Mouse (Mus musculus): ENCODE measurements around the gene Phf12. TPM values are rescaled to one million over a fixed set of nuclear protein-coding genes. Genes with fewer than 3 reads are reported as not detected.

Phf12 gene
- total RNA-seq, 2 experiments from 2014 or later, result 42.3 to 51.8 TPM

GRCm38 (mm10) chr11:78069646-78070045 lies 87.1 kb downstream of the Phf12 start:
- DNase-seq (ENCODE audit: low spot score in 2 of 2), result no peak

DNA sequence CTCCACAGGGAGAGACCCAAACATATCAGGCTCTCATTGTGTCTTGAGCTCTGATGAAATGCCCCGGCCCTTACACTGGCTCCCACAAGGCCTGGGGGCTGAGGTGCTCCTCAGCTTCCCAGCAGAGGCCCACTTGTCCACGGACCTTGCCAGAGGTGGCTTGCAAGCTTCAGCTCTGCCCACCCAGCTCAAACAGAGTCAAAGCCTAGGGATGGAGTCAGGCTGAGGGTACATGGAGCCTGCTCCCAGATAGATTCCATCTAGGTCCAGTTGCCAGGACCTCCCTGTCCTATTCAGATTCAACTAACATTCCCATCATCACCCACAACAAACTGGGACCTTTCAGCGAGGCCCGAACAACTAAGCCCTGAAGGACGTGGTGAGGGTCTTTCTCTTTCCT lies 89.4 kb downstream of the Phf12 start:
- no peak for DNase-seq (ENCODE audit: low spot score in 2 of 2)

DNA sequence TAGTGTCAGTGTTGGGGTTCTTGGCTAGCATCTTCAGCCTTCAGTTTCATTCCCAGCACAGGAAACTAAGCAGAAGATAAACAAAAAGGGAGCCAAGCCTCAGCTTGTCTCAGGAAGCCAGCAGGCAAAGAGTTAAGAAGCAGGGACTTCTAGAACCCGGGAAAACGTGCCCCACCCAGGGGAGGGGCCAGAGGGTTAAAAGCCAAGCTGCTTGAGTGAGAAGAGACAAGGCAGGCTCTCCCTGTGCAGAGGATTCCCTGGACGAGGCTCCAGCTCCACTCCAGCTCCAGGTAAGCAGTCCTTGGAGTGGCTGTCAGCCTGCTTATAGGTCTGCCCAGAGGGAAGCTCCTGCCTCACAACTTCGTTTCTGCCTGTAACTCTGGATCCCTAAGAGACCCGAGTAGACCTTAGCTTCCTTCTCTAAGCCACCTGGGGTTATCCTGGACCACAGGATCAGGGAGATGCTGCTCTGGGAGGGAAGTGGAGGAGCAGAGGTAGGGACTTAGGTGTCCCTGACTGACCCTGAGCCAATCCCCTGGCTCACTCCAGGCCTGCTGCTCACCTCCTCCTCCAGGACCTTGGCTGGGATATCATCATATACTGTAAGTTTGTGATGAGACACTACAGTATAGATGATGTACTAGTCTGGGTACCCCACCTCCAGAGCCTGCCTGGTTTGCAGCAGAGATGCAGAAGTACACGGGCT lies 90.0 kb downstream of the Phf12 start:
- DNase-seq (ENCODE audit: low spot score in 2 of 2), result no peak

DNA sequence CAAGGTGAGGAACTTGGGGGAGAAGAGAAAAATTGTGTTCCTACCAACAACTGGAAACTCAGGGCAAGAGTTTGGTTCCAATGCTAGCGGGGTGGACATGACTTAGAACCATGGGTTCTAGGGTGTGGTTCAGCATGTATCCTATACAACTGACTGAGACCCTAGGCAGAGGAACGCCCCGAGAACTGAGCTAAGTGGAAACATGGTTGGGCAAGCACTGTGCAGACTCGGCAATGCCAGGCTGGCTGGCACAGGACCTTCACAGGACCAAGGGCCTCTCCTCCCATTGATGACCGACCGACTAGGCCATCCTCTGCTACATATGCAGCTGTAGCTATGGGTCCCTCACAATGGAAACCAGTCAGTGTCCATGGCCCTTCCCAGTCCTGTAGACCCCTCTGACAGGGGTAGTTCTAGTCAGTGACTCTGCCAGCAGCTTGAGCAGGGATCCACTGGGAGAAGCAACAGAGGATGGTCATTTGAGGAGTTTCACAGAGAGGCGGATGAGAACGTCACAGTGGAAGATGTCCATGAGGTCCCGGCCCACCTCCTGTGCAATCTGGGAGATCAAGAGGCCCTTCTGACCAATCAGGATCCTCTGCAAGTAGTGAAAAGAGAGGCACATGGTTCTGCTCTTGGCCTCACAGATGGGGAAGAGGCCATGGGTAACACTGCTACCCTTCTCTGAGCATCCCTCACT lies 91.2 kb downstream of the Phf12 start:
- no peak for DNase-seq (ENCODE audit: low spot score in 2 of 2)

- no peak for DNase-seq (ENCODE audit: low spot score in 2 of 2)
These were observed 91.7 kb downstream of the Phf12 start for GRCm38 (mm10) chr11:78074277-78074652.

DNA sequence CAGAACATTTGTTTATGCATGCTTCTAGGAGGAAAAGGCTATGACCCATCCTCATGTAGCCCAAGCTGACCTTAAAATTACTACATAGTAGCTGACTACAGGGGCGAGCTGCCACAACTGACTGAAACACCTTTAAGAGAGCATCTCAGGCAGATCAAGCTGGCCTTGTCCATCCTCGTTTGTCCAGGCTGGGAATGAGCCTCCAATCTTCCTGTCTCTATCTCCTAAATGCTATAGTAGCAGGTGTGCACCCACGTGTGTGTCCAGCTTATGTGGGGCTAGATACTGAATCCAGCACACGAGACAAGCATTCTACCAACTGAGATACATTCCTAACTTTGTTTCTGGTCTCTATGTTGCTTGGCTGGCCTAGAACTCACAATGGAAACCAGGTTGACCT lies 92.1 kb downstream of the Phf12 start:
- DNase-seq (ENCODE audit: low spot score in 2 of 2), result no peak

Small RNA genes lying within 50 kb of the gene (microRNA-seq; reads per million reads assigned to microRNA genes)
- gene Mir144 (ENCODE audit: borderline number of aligned reads in 2 of 2) (112 to 1,706 reads per million in 2 experiments), gene Mir451a (ENCODE audit: borderline number of aligned reads in 2 of 2) (0 reads per million in 2 experiments), gene Mir451b (ENCODE audit: borderline number of aligned reads in 2 of 2) (0 reads per million in 2 experiments)

Other genes starting within 250 kb of the Phf12 start
- 10 to 100 TPM; 45.9 to 56.8 TPM for gene Myo18a, start 219.5 kb upstream of the Phf12 start, total RNA-seq (2021)
- gene Gm10277, start 195.0 kb upstream of the Phf12 start, total RNA-seq (2021), result not detected
- gene Pipox, start 88.7 kb upstream of the Phf12 start, total RNA-seq (2021), result 1 to 10 TPM in 1 of 2 experiments, under 1 TPM in 1; 0.26 to 2.4 TPM
- gene Sez6, start 52.0 kb upstream of the Phf12 start, total RNA-seq (2021), result 1 to 10 TPM; 2.1 to 2.4 TPM
- 10 to 100 TPM in 1 of 2 experiments, 1 to 10 TPM in 1; 8.4 to 10.1 TPM for gene Dhrs13, start 49.5 kb downstream of the Phf12 start, total RNA-seq (2021)
- 10 to 100 TPM; 86.2 to 86.3 TPM for gene Flot2, start 55.2 kb downstream of the Phf12 start, total RNA-seq (2021)
- 10 to 100 TPM; 27.8 to 31.7 TPM for gene Eral1, start 97.6 kb downstream of the Phf12 start, total RNA-seq (2021)
- 10 to 100 TPM; 19.3 to 22.1 TPM for gene Fam222b, start 111.9 kb downstream of the Phf12 start, total RNA-seq (2021)
- 10 to 100 TPM; 29.9 to 34.1 TPM for gene Traf4, start 182.8 kb downstream of the Phf12 start, total RNA-seq (2021)
- 10 to 100 TPM in 1 of 2 experiments, 1 to 10 TPM in 1; 9.8 to 12.8 TPM for gene Nek8, start 193.9 kb downstream of the Phf12 start, total RNA-seq (2021)
- gene Tlcd1, start 194.0 kb downstream of the Phf12 start, total RNA-seq (2021), result 10 to 100 TPM; 54.7 to 76.5 TPM
- 1,000 to 10,000 TPM; 1,582 to 1,912 TPM for gene Rpl23a, start 200.8 kb downstream of the Phf12 start, total RNA-seq (2021)
- gene Rab34, start 205.7 kb downstream of the Phf12 start, total RNA-seq (2021), result 10 to 100 TPM; 69.9 to 71.9 TPM
- gene Proca1, start 210.6 kb downstream of the Phf12 start, total RNA-seq (2021), result 10 to 100 TPM; 14.6 to 22.9 TPM

All from adrenal gland, adult 18-20 months (tissue).